Mouse (Mus musculus): ENCODE results near the gene Cdkl5. TPM values are rescaled to one million over a fixed set of nuclear protein-coding genes. Genes with fewer than 3 reads are reported as not detected.

Cdkl5 gene
- polyA plus RNA-seq, 1 experiment: 0.25 TPM

DNA sequence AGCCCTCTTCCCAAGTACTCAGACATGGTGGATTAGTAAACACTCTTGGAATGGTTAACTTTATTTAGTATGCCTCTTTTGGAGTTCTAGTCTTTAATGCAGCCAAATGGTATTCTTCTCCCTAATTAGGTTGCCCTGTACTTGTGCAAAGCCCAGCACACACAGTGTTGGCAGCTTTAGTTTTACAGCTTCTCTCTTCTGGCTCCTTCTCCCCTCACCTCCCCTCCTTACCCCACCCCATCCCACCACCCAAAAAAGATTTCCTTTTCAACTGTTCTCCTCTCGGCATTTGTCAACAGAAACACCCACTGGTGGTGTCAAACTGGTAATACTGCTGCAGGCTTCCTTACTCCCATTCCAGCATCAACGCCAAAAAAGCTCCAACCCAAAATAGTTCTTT is 1.8 kb downstream of the Cdkl5 start:
- TF ChIP-seq CTCF (IDR thresholded peaks at IDR 0.05; ENCODE audit: control insufficient read depth, insufficient read depth, insufficient read length) (no peak), MYOG (IDR thresholded peaks at IDR 0.05; ENCODE audit: control insufficient read depth, extremely low read depth, insufficient read length) (no peak), MYOD1 (IDR thresholded peaks at IDR 0.05; ENCODE audit: control insufficient read depth, insufficient read length, low read depth) (no peak), CEBPB (IDR thresholded peaks at IDR 0.05; ENCODE audit: low read depth) (no peak), USF1 (IDR thresholded peaks at IDR 0.05; ENCODE audit: low read depth) (no peak), FOSL1 (IDR thresholded peaks at IDR 0.05; ENCODE audit: insufficient read depth, low read length, poor library complexity, severe bottlenecking) (no peak)
- H3K79me3 ChIP-seq (ENCODE audit: low read depth): no peaks in the 10 kb centered on the region
- no peaks in the 10 kb centered on the region for H3K79me2 ChIP-seq (ENCODE audit: control insufficient read depth, insufficient read depth)
- H3K27me3 ChIP-seq (ENCODE audit: control insufficient read depth, insufficient read depth, insufficient read length): no peaks in the 10 kb centered on the region
- no peaks in the 10 kb centered on the region for H3K36me3 ChIP-seq (ENCODE audit: control insufficient read depth, insufficient read depth)
- no peak overlapping the region for H3ac ChIP-seq (ENCODE audit: control insufficient read depth, insufficient read length, low read depth)
- no peak overlapping the region for H3K4me3 ChIP-seq (ENCODE audit: insufficient read depth, poor library complexity, severe bottlenecking)

DNA sequence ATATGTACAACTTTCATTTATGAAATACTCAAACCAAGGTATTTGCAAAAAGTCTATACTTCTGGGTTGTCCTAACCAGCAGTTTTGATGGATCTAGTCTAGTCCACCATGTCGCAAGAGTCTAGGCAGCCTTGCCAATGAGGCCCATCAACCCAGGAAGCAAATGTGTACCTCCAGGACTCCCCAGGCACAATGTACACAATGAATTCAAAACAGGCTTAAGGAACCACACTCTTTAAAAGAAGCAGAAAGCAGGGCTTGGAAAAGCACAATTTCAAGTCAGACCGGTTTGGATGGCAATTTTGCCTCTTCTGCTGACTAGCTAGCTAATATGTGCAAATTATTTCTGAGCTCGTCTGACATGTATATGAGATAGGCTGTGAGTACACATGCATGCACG is 4.2 kb downstream of the Cdkl5 start:
- no peaks in the 10 kb centered on the region for H3K36me3 ChIP-seq (ENCODE audit: control insufficient read depth, insufficient read depth)
- no peaks in the 10 kb centered on the region for H3K79me2 ChIP-seq (ENCODE audit: control insufficient read depth, insufficient read depth)
- H3K27me3 ChIP-seq (ENCODE audit: control insufficient read depth, insufficient read depth, insufficient read length): no peaks in the 10 kb centered on the region
- TF ChIP-seq MYOG (IDR thresholded peaks at IDR 0.05; ENCODE audit: control insufficient read depth, extremely low read depth, insufficient read length) (no peak), CEBPB (IDR thresholded peaks at IDR 0.05; ENCODE audit: low read depth) (no peak), USF1 (IDR thresholded peaks at IDR 0.05; ENCODE audit: low read depth) (no peak), MAX (IDR thresholded peaks at IDR 0.05) (no peak), FOSL1 (IDR thresholded peaks at IDR 0.05; ENCODE audit: insufficient read depth, low read length, poor library complexity, severe bottlenecking) (no peak), MYOD1 (IDR thresholded peaks at IDR 0.05; ENCODE audit: control insufficient read depth, insufficient read length, low read depth) (no peak), CTCF (IDR thresholded peaks at IDR 0.05; ENCODE audit: control insufficient read depth, insufficient read depth, insufficient read length) (no peak)
- no peak overlapping the region for H3K4me3 ChIP-seq (ENCODE audit: insufficient read depth, poor library complexity, severe bottlenecking)
- H3K79me3 ChIP-seq (ENCODE audit: low read depth): no peaks in the 10 kb centered on the region
- no peak overlapping the region for H3ac ChIP-seq (ENCODE audit: control insufficient read depth, insufficient read length, low read depth)

DNA sequence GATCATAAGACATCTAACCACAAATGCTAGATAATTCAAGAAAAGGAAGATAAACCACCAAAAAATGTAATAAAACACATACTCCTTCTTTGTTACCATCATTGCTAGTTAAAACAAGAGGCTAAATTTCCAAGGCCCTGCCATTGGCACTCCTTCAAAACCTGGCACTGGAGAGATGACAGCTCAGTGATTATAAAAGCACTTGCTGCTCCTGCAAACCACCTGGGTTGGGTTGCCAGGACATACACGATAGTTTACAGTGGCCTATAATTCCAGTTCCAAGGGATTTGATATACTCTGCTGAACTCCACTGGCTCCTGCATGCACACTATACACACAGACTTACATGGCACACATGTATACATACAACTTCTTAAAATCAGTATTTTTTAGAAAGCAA is 16.6 kb downstream of the Cdkl5 start:
- Histone ChIP-seq H3K4me3 (ENCODE audit: insufficient read depth, poor library complexity, severe bottlenecking) (no peak overlapping the region), H3ac (ENCODE audit: control insufficient read depth, insufficient read length, low read depth) (no peak overlapping the region), H3K36me3 (ENCODE audit: control insufficient read depth, insufficient read depth) (no peaks in the 10 kb centered on the region), H3K27me3 (ENCODE audit: control insufficient read depth, insufficient read depth, insufficient read length) (no peaks in the 10 kb centered on the region), H3K79me2 (ENCODE audit: control insufficient read depth, insufficient read depth) (no peaks in the 10 kb centered on the region), H3K79me3 (ENCODE audit: low read depth) (no peaks in the 10 kb centered on the region)
- TF ChIP-seq CTCF (IDR thresholded peaks at IDR 0.05; ENCODE audit: control insufficient read depth, insufficient read depth, insufficient read length) (no peak), MAX (IDR thresholded peaks at IDR 0.05) (no peak), FOSL1 (IDR thresholded peaks at IDR 0.05; ENCODE audit: insufficient read depth, low read length, poor library complexity, severe bottlenecking) (no peak), MYOD1 (IDR thresholded peaks at IDR 0.05; ENCODE audit: control insufficient read depth, insufficient read length, low read depth) (no peak), USF1 (IDR thresholded peaks at IDR 0.05; ENCODE audit: low read depth) (no peak), MYOG (IDR thresholded peaks at IDR 0.05; ENCODE audit: control insufficient read depth, extremely low read depth, insufficient read length) (no peak), CEBPB (IDR thresholded peaks at IDR 0.05; ENCODE audit: low read depth) (no peak)

DNA sequence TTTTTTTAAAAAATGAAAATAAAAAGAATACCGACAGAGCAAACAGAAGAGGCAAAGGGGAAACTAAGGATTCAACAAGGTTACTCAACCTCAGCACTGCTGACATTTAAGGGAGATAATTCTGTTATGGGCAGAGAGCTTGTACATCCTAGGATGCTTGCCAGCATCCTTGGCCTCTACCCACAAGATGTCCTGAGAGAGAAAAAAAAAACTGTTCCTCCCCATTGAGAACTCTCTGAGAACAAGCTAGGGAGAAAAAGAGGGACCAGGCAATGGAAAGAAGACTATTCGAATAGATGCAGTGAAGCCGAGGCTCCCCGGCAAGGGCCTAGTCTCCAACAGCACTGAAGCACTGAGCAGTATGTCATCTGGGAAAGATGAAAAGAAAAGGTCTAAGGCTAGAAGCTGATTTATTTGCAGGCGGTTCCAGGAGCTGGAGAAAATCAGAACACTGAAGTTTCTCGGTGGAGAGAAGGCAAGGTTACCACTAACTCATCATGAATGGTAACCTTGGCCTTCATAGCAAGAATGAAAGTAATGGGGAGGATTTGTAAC is 22.4 kb downstream of the Cdkl5 start:
- Histone ChIP-seq H3K27me3 (ENCODE audit: control insufficient read depth, insufficient read depth, insufficient read length) (no peaks in the 10 kb centered on the region), H3ac (ENCODE audit: control insufficient read depth, insufficient read length, low read depth) (no peak overlapping the region), H3K4me3 (ENCODE audit: insufficient read depth, poor library complexity, severe bottlenecking) (no peak overlapping the region), H3K36me3 (ENCODE audit: control insufficient read depth, insufficient read depth) (no peaks in the 10 kb centered on the region), H3K79me2 (ENCODE audit: control insufficient read depth, insufficient read depth) (no peaks in the 10 kb centered on the region), H3K79me3 (ENCODE audit: low read depth) (no peaks in the 10 kb centered on the region)
- TF ChIP-seq MYOD1 (IDR thresholded peaks at IDR 0.05; ENCODE audit: control insufficient read depth, insufficient read length, low read depth): no peak
- TF ChIP-seq MAX (IDR thresholded peaks at IDR 0.05): no peak
- TF ChIP-seq FOSL1 (IDR thresholded peaks at IDR 0.05; ENCODE audit: insufficient read depth, low read length, poor library complexity, severe bottlenecking): no peak
- TF ChIP-seq CEBPB (IDR thresholded peaks at IDR 0.05; ENCODE audit: low read depth): no peak
- TF ChIP-seq CTCF (IDR thresholded peaks at IDR 0.05; ENCODE audit: control insufficient read depth, insufficient read depth, insufficient read length): no peak
- no peak for TF ChIP-seq USF1 (IDR thresholded peaks at IDR 0.05; ENCODE audit: low read depth)
- no peak for TF ChIP-seq MYOG (IDR thresholded peaks at IDR 0.05; ENCODE audit: control insufficient read depth, extremely low read depth, insufficient read length)

DNA sequence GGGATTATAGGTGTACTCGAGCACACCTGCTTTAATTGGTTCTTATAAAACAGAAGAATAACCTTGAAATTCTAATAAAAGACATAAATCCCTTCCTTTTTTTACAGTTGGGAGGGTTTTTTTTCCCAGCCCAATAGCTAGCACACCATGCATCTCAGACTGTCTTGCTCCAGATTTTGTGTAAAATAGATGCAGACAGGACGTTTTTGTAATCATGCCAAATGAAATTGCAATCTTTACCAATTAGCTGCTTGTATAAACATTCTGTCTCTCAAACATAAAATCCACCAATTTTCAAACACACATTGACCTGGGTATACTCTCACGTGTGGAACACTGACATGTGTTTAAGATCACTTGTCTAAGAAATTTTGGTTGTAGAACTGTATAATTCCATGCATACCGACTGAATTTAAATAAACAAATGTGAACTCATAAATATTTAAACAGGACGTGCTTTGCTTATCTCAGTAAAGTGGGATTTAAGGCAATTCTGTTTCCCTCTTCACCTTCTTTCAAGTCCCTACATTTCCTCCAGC is 35.8 kb downstream of the Cdkl5 start:
- H3K79me3 ChIP-seq (ENCODE audit: low read depth): no peaks in the 10 kb centered on the region
- no peaks in the 10 kb centered on the region for H3K79me2 ChIP-seq (ENCODE audit: control insufficient read depth, insufficient read depth)
- H3K36me3 ChIP-seq (ENCODE audit: control insufficient read depth, insufficient read depth): no peaks in the 10 kb centered on the region
- TF ChIP-seq MYOD1 (IDR thresholded peaks at IDR 0.05; ENCODE audit: control insufficient read depth, insufficient read length, low read depth): no peak
- TF ChIP-seq CTCF (IDR thresholded peaks at IDR 0.05; ENCODE audit: control insufficient read depth, insufficient read depth, insufficient read length): no peak
- no peak for TF ChIP-seq FOSL1 (IDR thresholded peaks at IDR 0.05; ENCODE audit: insufficient read depth, low read length, poor library complexity, severe bottlenecking)
- TF ChIP-seq CEBPB (IDR thresholded peaks at IDR 0.05; ENCODE audit: low read depth): no peak
- no peak for TF ChIP-seq USF1 (IDR thresholded peaks at IDR 0.05; ENCODE audit: low read depth)
- no peak for TF ChIP-seq MAX (IDR thresholded peaks at IDR 0.05)
- no peak for TF ChIP-seq MYOG (IDR thresholded peaks at IDR 0.05; ENCODE audit: control insufficient read depth, extremely low read depth, insufficient read length)
- H3K4me3 ChIP-seq (ENCODE audit: insufficient read depth, poor library complexity, severe bottlenecking): no peak overlapping the region
- H3ac ChIP-seq (ENCODE audit: control insufficient read depth, insufficient read length, low read depth): no peak overlapping the region
- H3K27me3 ChIP-seq (ENCODE audit: control insufficient read depth, insufficient read depth, insufficient read length): no peaks in the 10 kb centered on the region
